Mouse (Mus musculus): ENCODE data around the gene Scaf4.

- TF ChIP-seq ZNF384 (IDR thresholded peaks at IDR 0.05; ENCODE audit: low read depth, low read length) (no peak), ZC3H11A (IDR thresholded peaks at IDR 0.05; ENCODE audit: borderline replicate concordance, low read depth, low read length) (no peak), MAFK (IDR thresholded peaks at IDR 0.05; ENCODE audit: insufficient read depth, low read depth, low read length) (no peak), HCFC1 (IDR thresholded peaks at IDR 0.05; ENCODE audit: borderline replicate concordance, insufficient read depth, low read length) (no peak)
Measured at GRCm38 (mm10) chr16:90283266-90283904, 918 bp downstream of the Scaf4 start.

Data from ES-E14 (cell line).